25 mouse cellular contexts compared by ENCODE assay signal in genomic region chr4:153298277-153298676, GRCm38 (mm10).
"Had no signal": no experiment of that assay in that cellular context is flagged by ENCODE, and none has a peak within 500 bp of the region (broad histone marks: within the 10 kb centered on the region; RNA-seq: fewer than 3 reads in every experiment).

No protein-coding gene starts in this region.

- H3K9ac ChIP-seq: heart, embryonic 12.5 days; hindbrain, embryonic 12.5 days; hindbrain, embryonic 14.5 days; intestine, embryonic 15.5 days; limb, embryonic 12.5 days; liver, embryonic 13.5 days; liver, embryonic 15.5 days; liver, postnatal 0 days had no signal

- H3K4me3 ChIP-seq: gastrocnemius, adult 2 months; heart, embryonic 10.5 days; heart, embryonic 12.5 days; hindbrain, embryonic 10.5 days; hindbrain, embryonic 12.5 days; intestine, embryonic 15.5 days; layer of hippocampus, adult 2 months; left cerebral cortex, adult 2 months; limb, embryonic 10.5 days; limb, embryonic 12.5 days; liver, embryonic 13.5 days; liver, embryonic 15.5 days had no signal

- H3K4me1 ChIP-seq: heart, embryonic 10.5 days; heart, embryonic 12.5 days; intestine, embryonic 15.5 days; liver, embryonic 13.5 days; liver, embryonic 15.5 days had no signal

- H3K4me2 ChIP-seq: heart, embryonic 12.5 days; hindbrain, embryonic 12.5 days; hindbrain, embryonic 14.5 days; intestine, embryonic 15.5 days; limb, embryonic 12.5 days; liver, embryonic 11.5 days; liver, embryonic 13.5 days; liver, embryonic 15.5 days had no signal

- DNase-seq: gastrocnemius, adult 2 months; gastrocnemius, postnatal 10 days; gastrocnemius, postnatal 25 days; heart, adult 18-20 months; heart, postnatal 10 days; heart, postnatal 4 days; liver; liver, embryonic 13.5 days; liver, postnatal 0 days had no signal

- H3K9me3 ChIP-seq: heart, embryonic 10.5 days; hindbrain, embryonic 10.5 days; hindbrain, embryonic 12.5 days; intestine, embryonic 15.5 days; limb, embryonic 10.5 days; liver, embryonic 15.5 days had no signal

- H3K27me3 ChIP-seq: heart, embryonic 12.5 days; hindbrain, embryonic 12.5 days; intestine, embryonic 15.5 days; liver, embryonic 13.5 days; liver, embryonic 15.5 days had no signal

- ATAC-seq: forebrain, embryonic 16.5 days; hindbrain, embryonic 16.5 days; inflammation-experienced regulatory T-cells, adult 6 months; intestine, embryonic 15.5 days; intestine, postnatal 0 days; liver, postnatal 0 days had no signal

- H3K36me3 ChIP-seq: heart, embryonic 10.5 days; heart, embryonic 12.5 days; hindbrain, embryonic 10.5 days; hindbrain, embryonic 12.5 days; intestine, embryonic 15.5 days; limb, embryonic 10.5 days; limb, embryonic 12.5 days; liver, embryonic 13.5 days; liver, embryonic 15.5 days had no signal

- H3K27ac ChIP-seq: gastrocnemius, adult 2 months; heart, embryonic 10.5 days; hindbrain, embryonic 10.5 days; hindbrain, embryonic 12.5 days; hindbrain, embryonic 14.5 days; intestine, embryonic 15.5 days; layer of hippocampus, adult 2 months; left cerebral cortex, adult 2 months; limb, embryonic 10.5 days; limb, embryonic 12.5 days; liver, embryonic 13.5 days; liver, embryonic 15.5 days had no signal
